Mouse (Mus musculus): ENCODE results near the gene Rora. TPM values are rescaled to one million over a fixed set of nuclear protein-coding genes. Genes with fewer than 3 reads are reported as not detected.

Rora gene
- polyA plus RNA-seq, 1 experiment from 2014 or later, result 6.4 TPM

DNA sequence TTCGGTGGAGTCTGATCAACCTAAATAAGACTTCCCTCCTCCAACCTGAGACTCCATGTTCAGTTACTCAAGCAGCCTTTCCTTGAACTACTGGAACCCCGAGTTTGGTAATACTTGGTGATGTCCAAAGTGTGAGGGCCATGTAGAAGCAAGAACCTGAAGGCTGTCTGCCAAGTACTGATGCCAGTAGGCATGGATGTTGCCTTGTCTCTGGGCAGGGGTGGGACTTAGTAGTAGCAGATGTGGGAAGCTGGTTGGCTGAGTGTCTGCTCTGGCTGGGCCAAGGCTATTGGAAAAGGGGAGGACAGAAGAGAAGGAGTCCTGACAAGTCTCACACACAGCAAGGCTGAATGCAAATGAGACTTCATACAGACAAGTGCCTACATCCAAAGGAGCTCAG is 154.1 kb downstream of the Rora start:
- ATAC-seq (ENCODE audit: low FRiP score, low TSS enrichment), result no peak
- Histone ChIP-seq H3K27ac (ENCODE audit: low read depth, low read length) (no peak overlapping the region), H3K4me2 (replicated peaks; ENCODE audit: low read depth, low read length) (no peak overlapping the region), H3K27me3 (ENCODE audit: control insufficient read depth, insufficient read depth, low read length) (no peaks in the 10 kb centered on the region), H3K9me3 (ENCODE audit: control insufficient read depth, low read length) (no peaks in the 10 kb centered on the region), H3K4me1 (ENCODE audit: control insufficient read depth, insufficient read depth, low read length) (0 out of 2 replicates have a peak, but pooled peaks cover 7% of the 10 kb centered on the region), H3K36me3 (ENCODE audit: control insufficient read depth, insufficient read depth, low read length) (no peaks in the 10 kb centered on the region), H3K4me3 (ENCODE audit: low read length) (no peak overlapping the region), H3K9ac (ENCODE audit: low read depth, low read length) (no peak overlapping the region)
- 90% methylated on average over 2 of the region's 2 CpGs for WGBS

GRCm38 (mm10) chr9:68809536-68809935 is 155.9 kb downstream of the Rora start:
- 89% methylated on average over 5 of the region's 5 CpGs for WGBS
- no peak for ATAC-seq (ENCODE audit: low FRiP score, low TSS enrichment)
- H3K9ac ChIP-seq (ENCODE audit: low read depth, low read length), result no peak overlapping the region

DNA sequence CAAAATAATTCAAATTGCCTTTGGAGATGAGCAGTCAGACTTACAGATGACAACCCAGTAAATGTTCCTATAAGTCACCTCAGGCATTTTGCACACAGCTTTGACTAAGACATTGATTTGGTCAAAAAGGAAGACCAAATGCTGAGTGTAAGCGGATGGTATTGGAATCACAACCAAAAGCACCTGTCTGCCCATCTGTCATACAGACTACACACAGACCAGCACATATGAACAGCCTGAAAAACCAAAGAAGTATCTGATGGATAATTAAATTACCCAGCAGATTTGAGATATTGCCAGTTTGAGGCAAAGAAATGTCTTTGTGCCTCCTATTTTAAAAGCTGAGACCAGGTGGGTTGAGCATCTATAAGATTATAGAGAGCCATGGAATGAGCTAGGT is 161.1 kb downstream of the Rora start:
- Histone ChIP-seq H3K9me3 (ENCODE audit: control insufficient read depth, low read length) (no peaks in the 10 kb centered on the region), H3K4me1 (ENCODE audit: control insufficient read depth, insufficient read depth, low read length) (peaks cover 4% of the 10 kb centered on the region), H3K27me3 (ENCODE audit: control insufficient read depth, insufficient read depth, low read length) (no peaks in the 10 kb centered on the region), H3K4me3 (ENCODE audit: low read length) (no peak overlapping the region), H3K9ac (ENCODE audit: low read depth, low read length) (no peak overlapping the region), H3K36me3 (ENCODE audit: control insufficient read depth, insufficient read depth, low read length) (no peaks in the 10 kb centered on the region), H3K4me2 (replicated peaks; ENCODE audit: low read depth, low read length) (no peak overlapping the region), H3K27ac (ENCODE audit: low read depth, low read length) (no peak overlapping the region)
- WGBS, result 91% methylated on average over 1 of the region's 1 CpGs
- no peak for ATAC-seq (ENCODE audit: low FRiP score, low TSS enrichment)

More at GRCm38 (mm10) chr9:68809536-68809935, 155.9 kb downstream of the Rora start:
- Histone ChIP-seq H3K27ac (ENCODE audit: low read depth, low read length) (no peak overlapping the region), H3K9me3 (ENCODE audit: control insufficient read depth, low read length) (no peaks in the 10 kb centered on the region), H3K27me3 (ENCODE audit: control insufficient read depth, insufficient read depth, low read length) (no peaks in the 10 kb centered on the region), H3K4me1 (ENCODE audit: control insufficient read depth, insufficient read depth, low read length) (peaks cover 4% of the 10 kb centered on the region), H3K4me3 (ENCODE audit: low read length) (no peak overlapping the region), H3K36me3 (ENCODE audit: control insufficient read depth, insufficient read depth, low read length) (no peaks in the 10 kb centered on the region), H3K4me2 (replicated peaks; ENCODE audit: low read depth, low read length) (no peak overlapping the region)

DNA sequence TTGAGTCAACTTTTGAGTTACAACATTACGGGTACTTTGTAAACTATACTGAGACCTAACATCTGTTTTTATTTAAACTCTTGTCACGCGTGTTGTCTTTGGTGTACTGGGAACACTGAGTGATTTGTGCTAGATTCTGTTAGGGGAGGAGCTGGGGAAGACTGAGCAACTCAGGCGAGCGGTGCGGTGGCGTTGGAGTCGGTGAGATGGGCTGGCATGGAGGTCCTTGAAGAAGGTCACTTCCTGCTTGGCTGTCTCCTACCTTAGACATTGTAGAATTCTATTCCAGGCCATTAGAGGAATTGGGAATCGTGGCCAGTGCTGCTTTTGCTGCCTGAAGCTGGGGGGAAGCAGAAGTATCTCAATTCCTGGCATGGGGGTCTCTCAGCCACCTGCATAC is 162.3 kb downstream of the Rora start:
- no peak overlapping the region for H3K4me3 ChIP-seq (ENCODE audit: low read length)
- H3K4me1 ChIP-seq (ENCODE audit: control insufficient read depth, insufficient read depth, low read length), result peaks cover 7% of the 10 kb centered on the region
- ATAC-seq (ENCODE audit: low FRiP score, low TSS enrichment), result no peak
- no peak overlapping the region for H3K9ac ChIP-seq (ENCODE audit: low read depth, low read length)
- 89% methylated on average over 9 of the region's 9 CpGs for WGBS
- no peaks in the 10 kb centered on the region for H3K36me3 ChIP-seq (ENCODE audit: control insufficient read depth, insufficient read depth, low read length)
- H3K4me2 ChIP-seq (replicated peaks; ENCODE audit: low read depth, low read length), result no peak overlapping the region
- no peaks in the 10 kb centered on the region for H3K9me3 ChIP-seq (ENCODE audit: control insufficient read depth, low read length)
- no peaks in the 10 kb centered on the region for H3K27me3 ChIP-seq (ENCODE audit: control insufficient read depth, insufficient read depth, low read length)
- no peak overlapping the region for H3K27ac ChIP-seq (ENCODE audit: low read depth, low read length)

- Histone ChIP-seq H3K27ac (ENCODE audit: low read depth, low read length) (no peak overlapping the region), H3K36me3 (ENCODE audit: control insufficient read depth, insufficient read depth, low read length) (no peaks in the 10 kb centered on the region), H3K9me3 (ENCODE audit: control insufficient read depth, low read length) (no peaks in the 10 kb centered on the region), H3K9ac (ENCODE audit: low read depth, low read length) (no peak overlapping the region), H3K4me2 (replicated peaks; ENCODE audit: low read depth, low read length) (no peak overlapping the region), H3K27me3 (ENCODE audit: control insufficient read depth, insufficient read depth, low read length) (no peaks in the 10 kb centered on the region), H3K4me3 (ENCODE audit: low read length) (no peak overlapping the region), H3K4me1 (ENCODE audit: control insufficient read depth, insufficient read depth, low read length) (peaks cover 5% of the 10 kb centered on the region; the same call in 1 of the 2 replicates)
- ATAC-seq (ENCODE audit: low FRiP score, low TSS enrichment), result no peak
- 82% methylated on average over 4 of the region's 4 CpGs for WGBS
These were observed 166.4 kb downstream of the Rora start for GRCm38 (mm10) chr9:68820036-68820435.

- no peak overlapping the region for H3K4me3 ChIP-seq (ENCODE audit: low read length)
- no peaks in the 10 kb centered on the region for H3K36me3 ChIP-seq (ENCODE audit: control insufficient read depth, insufficient read depth, low read length)
- H3K4me1 ChIP-seq (ENCODE audit: control insufficient read depth, insufficient read depth, low read length), result peaks cover 5% of the 10 kb centered on the region; the same call in 1 of the 2 replicates
- no peak overlapping the region for H3K27ac ChIP-seq (ENCODE audit: low read depth, low read length)
- ATAC-seq (ENCODE audit: low FRiP score, low TSS enrichment), result no peak
- H3K9me3 ChIP-seq (ENCODE audit: control insufficient read depth, low read length), result no peaks in the 10 kb centered on the region
- H3K9ac ChIP-seq (ENCODE audit: low read depth, low read length), result no peak overlapping the region
- no peaks in the 10 kb centered on the region for H3K27me3 ChIP-seq (ENCODE audit: control insufficient read depth, insufficient read depth, low read length)
- H3K4me2 ChIP-seq (replicated peaks; ENCODE audit: low read depth, low read length), result no peak overlapping the region
These were observed 166.9 kb downstream of the Rora start for GRCm38 (mm10) chr9:68820478-68820877.

DNA sequence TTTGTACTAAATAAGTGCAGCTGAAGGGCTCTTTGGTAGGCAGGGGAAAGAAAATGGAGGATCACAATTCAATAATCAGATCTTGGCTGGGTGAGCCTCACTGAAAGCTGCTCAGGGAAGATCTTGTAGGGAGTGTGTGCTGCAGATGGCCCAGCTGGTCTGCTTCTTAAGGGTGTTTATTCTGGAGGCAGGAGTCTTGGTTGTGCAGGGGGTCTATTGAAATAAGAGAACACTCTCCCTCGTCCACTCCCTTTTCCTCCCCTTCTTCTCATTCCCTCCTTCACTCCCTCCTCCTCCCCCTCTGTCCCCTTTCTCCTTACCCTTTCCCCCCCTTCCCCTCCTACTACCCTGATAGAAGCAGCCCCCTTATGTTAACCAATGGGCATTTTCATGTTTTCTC is 167.8 kb downstream of the Rora start:
- no peak overlapping the region for H3K9ac ChIP-seq (ENCODE audit: low read depth, low read length)
- H3K36me3 ChIP-seq (ENCODE audit: control insufficient read depth, insufficient read depth, low read length), result no peaks in the 10 kb centered on the region
- ATAC-seq (ENCODE audit: low FRiP score, low TSS enrichment), result peak; percentile 74
- H3K4me1 ChIP-seq (ENCODE audit: control insufficient read depth, insufficient read depth, low read length), result peaks cover 9% of the 10 kb centered on the region; the same call in 1 of the 2 replicates
- H3K4me3 ChIP-seq (ENCODE audit: low read length), result no peak overlapping the region
- H3K9me3 ChIP-seq (ENCODE audit: control insufficient read depth, low read length), result no peaks in the 10 kb centered on the region
- no peak overlapping the region for H3K27ac ChIP-seq (ENCODE audit: low read depth, low read length)
- 23% methylated on average over 1 of the region's 1 CpGs for whole genome bisulfite sequencing
- H3K4me2 ChIP-seq (replicated peaks; ENCODE audit: low read depth, low read length), result no peak overlapping the region
- no peaks in the 10 kb centered on the region for H3K27me3 ChIP-seq (ENCODE audit: control insufficient read depth, insufficient read depth, low read length)

GRCm38 (mm10) chr9:68823292-68823691 is 169.7 kb downstream of the Rora start:
- H3K36me3 ChIP-seq (ENCODE audit: control insufficient read depth, insufficient read depth, low read length), result no peaks in the 10 kb centered on the region
- no peak overlapping the region for H3K4me2 ChIP-seq (replicated peaks; ENCODE audit: low read depth, low read length)
- H3K9ac ChIP-seq (ENCODE audit: low read depth, low read length), result no peak overlapping the region
- no peak for ATAC-seq (ENCODE audit: low FRiP score, low TSS enrichment)
- H3K27me3 ChIP-seq (ENCODE audit: control insufficient read depth, insufficient read depth, low read length), result no peaks in the 10 kb centered on the region
- WGBS, result 89% methylated on average over 5 of the region's 5 CpGs
- H3K4me1 ChIP-seq (ENCODE audit: control insufficient read depth, insufficient read depth, low read length), result peaks cover 15% of the 10 kb centered on the region; the same call in 1 of the 2 replicates
- no peak overlapping the region for H3K4me3 ChIP-seq (ENCODE audit: low read length)
- H3K9me3 ChIP-seq (ENCODE audit: control insufficient read depth, low read length), result no peaks in the 10 kb centered on the region
- H3K27ac ChIP-seq (ENCODE audit: low read depth, low read length), result no peak overlapping the region

DNA sequence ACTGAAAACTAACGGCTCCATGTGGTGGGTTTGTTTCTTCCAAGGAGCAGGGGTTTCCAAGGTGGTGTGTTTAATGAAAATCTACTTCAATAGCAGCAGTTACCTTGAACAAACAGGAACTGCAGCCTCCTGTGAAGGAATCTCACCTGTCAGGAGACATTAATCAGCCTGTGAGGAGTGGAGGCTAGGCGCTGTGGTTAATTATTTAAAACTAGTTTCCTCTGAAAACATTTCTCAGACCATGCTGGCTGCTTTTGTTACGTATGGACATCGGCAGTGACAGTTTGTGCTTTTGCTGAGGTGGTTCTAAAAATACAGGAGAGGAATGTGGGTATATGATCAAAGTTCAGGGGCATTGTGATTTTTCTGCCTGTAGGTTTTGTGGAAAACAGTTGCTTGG is 171.5 kb downstream of the Rora start:
- no peak overlapping the region for H3K27ac ChIP-seq (ENCODE audit: low read depth, low read length)
- H3K4me3 ChIP-seq (ENCODE audit: low read length), result no peak overlapping the region
- no peaks in the 10 kb centered on the region for H3K9me3 ChIP-seq (ENCODE audit: control insufficient read depth, low read length)
- ATAC-seq (ENCODE audit: low FRiP score, low TSS enrichment), result no peak
- 16% methylated on average over 4 of the region's 4 CpGs for WGBS
- H3K36me3 ChIP-seq (ENCODE audit: control insufficient read depth, insufficient read depth, low read length), result no peaks in the 10 kb centered on the region
- H3K9ac ChIP-seq (ENCODE audit: low read depth, low read length), result no peak overlapping the region
- no peaks in the 10 kb centered on the region for H3K27me3 ChIP-seq (ENCODE audit: control insufficient read depth, insufficient read depth, low read length)
- H3K4me1 ChIP-seq (ENCODE audit: control insufficient read depth, insufficient read depth, low read length), result peaks cover 15% of the 10 kb centered on the region; the same call in 1 of the 2 replicates
- H3K4me2 ChIP-seq (replicated peaks; ENCODE audit: low read depth, low read length), result no peak overlapping the region

Measured in kidney, embryonic 14.5 days (tissue).